Mouse (Mus musculus): ENCODE data around the gene Defb47. TPM values are rescaled to one million over a fixed set of nuclear protein-coding genes. Genes with fewer than 3 reads are reported as not detected.

Defb47 gene
- total RNA-seq, 1 experiment from 2014 or later: not detected

Other genes with a start within 250 kb of the Defb47 start
- gene Ints6, start 236.9 kb upstream of the Defb47 start, total RNA-seq (2017): 72.9 and 102 TPM in 2 replicates
- gene Wdfy2, start 160.4 kb upstream of the Defb47 start, total RNA-seq (2017): 15.0 and 15.3 TPM in 2 replicates
- gene Defb48, start 13.6 kb upstream of the Defb47 start, total RNA-seq (2017): not detected in 2 replicates
- gene Defb43, start 13.7 kb downstream of the Defb47 start, total RNA-seq (2017): not detected in 2 replicates
- gene Defb42, start 48.9 kb downstream of the Defb47 start, total RNA-seq (2017): not detected in 2 replicates
- not detected in 2 replicates for gene Defb30, start 51.9 kb downstream of the Defb47 start, total RNA-seq (2017)

All from common myeloid progenitor, adult 5-6 weeks (primary cell).